Mouse (Mus musculus) cerebellum, adult 11 months (tissue): ENCODE results near the gene Mrgpra2b.
"Not testable (repeated sequence)": the region's sequence is repeated elsewhere in the genome, so short reads cannot be mapped to it uniquely, and the experiment has no call there.

Experiments
- DNase-seq: peaks from one replicate; pipeline ENCODE4 v3.0.0; 2022

The Mrgpra2b gene

GRCm38 (mm10) chr7:47528762-47529161, at the start of gene Mrgpra2b:
TSS of gene Mrgpra2b (minus strand) at chr7:47528862.
- no peak for DNase-seq

GRCm38 (mm10) chr7:47516379-47516778, 12.3 kb downstream of the Mrgpra2b start:
- DNase-seq: no peak

DNA sequence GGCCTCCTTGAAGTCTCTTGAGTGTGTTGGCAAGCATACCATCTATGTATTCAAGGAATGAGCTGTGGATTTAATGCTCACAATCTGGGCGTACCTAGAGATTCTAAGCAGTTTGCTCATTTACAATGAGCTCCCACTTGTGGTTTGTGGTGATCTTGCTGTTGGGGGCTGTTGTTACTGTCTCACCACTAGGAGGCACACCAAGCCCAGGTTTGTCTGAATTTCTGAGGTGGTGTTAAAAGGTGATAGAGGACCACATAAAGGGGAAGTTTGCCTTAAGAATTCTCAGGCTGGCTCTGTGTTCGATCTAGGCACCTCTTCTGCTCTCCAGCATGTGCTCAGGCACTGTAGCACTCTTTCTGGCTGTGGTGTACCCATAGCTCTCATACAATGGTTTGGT, 13.6 kb downstream of the Mrgpra2b start:
- DNase-seq: no peak

- DNase-seq: no peak
Measured at GRCm38 (mm10) chr7:47502953-47503352, 25.7 kb downstream of the Mrgpra2b start.

DNA sequence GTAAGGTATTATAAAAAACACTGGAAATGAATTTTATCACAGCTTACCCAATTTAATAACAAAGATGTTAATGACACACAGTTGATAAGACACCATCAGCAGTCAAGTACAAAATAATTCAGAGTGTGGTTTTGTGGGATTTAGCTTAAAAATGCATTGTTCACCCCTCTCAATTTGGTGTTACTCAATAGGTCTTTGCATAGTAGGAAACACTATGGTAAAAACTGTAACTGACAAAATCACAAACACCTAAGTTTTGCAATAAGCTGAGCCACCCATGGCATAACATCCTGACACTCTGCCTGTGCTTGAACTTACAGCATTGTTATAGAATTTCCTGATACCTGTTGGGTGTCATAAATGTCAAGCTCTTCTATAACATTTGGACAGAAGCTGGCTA, 37.4 kb downstream of the Mrgpra2b start:
- not testable (repeated sequence) for DNase-seq

GRCm38 (mm10) chr7:47489438-47489837, 39.2 kb downstream of the Mrgpra2b start:
- not testable (repeated sequence) for DNase-seq

DNA sequence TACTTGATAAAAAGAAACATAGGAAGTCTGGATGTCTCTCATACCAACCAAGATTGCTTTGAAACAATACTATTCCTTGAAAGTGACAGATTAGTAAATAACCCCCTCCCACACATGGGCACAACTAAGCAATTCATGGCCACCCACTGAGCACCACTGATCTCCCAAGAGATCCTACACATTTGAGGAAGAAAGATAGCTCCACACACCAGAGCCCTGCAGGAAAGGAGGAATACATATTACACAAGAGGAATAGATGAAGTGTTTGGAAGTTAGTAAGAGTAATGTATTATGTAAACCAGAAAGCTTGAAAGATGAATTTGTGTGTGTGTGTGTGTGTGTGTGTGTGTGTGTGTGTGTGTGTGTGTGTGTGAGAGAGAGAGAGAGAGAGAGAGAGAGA, 45.5 kb downstream of the Mrgpra2b start:
- not testable (repeated sequence) for DNase-seq

- not testable (repeated sequence) for DNase-seq
Measured at GRCm38 (mm10) chr7:47473904-47474303, 54.8 kb downstream of the Mrgpra2b start.

- DNase-seq: not testable (repeated sequence)
Measured at GRCm38 (mm10) chr7:47465278-47465981, 63.2 kb downstream of the Mrgpra2b start.

DNA sequence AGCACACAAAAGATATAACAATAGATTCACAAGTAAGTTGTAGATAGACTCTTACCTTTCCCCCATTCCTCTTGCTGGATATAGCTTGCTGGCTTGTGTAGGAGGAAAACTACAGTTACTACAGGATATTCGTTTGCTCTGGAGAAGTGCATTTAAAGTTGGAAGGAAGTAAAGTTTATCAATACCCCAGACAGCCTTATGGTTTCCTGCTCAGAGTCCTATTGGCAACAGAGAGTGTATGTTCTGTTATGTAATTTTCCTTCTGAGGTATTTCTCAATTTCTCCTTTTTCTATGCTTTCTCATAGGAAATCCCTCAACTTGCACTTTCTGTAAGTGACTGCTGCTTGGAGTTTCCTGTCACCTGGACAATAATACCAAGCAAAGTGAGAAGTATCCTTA, 76.6 kb downstream of the Mrgpra2b start, which contains the start of gene Mrgpra2a:
TSS of gene Mrgpra2a (minus strand) at position 125 of the 400 bp plus-strand sequence.
- not testable (repeated sequence) for DNase-seq

- not testable (repeated sequence) for DNase-seq
Measured at GRCm38 (mm10) chr7:47445729-47446128, 82.9 kb downstream of the Mrgpra2b start.

GRCm38 (mm10) chr7:47436463-47436862, 92.2 kb downstream of the Mrgpra2b start:
- not testable (repeated sequence) for DNase-seq

DNA sequence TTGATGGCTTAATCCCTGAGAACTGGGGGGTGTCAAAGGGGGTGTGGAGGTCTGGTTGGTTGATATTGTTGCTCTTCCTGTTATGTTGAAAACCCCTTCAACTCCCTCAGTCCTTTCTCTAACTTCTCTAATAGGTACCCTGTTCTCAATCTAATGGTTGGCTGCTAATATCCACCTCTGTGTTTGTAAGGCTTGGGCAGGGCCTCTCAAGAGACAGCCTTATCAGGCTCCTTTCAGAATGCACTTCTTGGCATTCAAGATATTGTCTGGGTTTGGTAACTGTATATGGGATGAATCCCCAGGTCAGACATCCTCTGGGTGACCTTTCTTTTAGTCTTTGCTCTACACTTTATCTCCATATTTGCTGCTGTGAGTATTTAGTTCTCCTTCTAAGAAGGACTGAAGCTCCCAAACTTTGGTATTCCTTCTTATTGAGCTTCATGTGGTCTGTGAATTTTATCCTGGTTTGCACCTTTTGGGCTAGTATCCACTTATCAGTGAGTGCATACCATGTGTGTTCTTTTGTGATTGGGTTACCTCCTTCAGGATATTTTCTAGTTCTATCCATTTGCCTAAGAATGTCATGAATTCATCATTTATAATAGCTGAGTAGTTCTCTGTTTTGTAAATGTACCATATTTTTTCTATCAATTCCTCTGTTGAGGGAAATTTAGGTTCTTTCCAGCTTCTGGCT, 100.7 kb downstream of the Mrgpra2b start:
- DNase-seq: not testable (repeated sequence)
